Comparison of ENCODE assay signal across 8 mouse cellular contexts in genomic region chr14:21523234-21523633, GRCm38 (mm10). TPM values are rescaled to one million over a fixed set of nuclear protein-coding genes. Genes with fewer than 3 reads are reported as not detected.
DNase-seq lines count a peak whose midpoint lies in the region; ATAC-seq and TF ChIP-seq lines count a peak whose summit lies in the region.

No protein-coding gene starts in this region.

- no peak for TF ChIP-seq CTCF in lung, postnatal 0 days (IDR thresholded peaks at IDR 0.05)
- TF ChIP-seq CTCF in midbrain, postnatal 0 days (IDR thresholded peaks at IDR 0.05), result no peak

- ATAC-seq in hindbrain, embryonic 16.5 days, result no peak
- no peak for ATAC-seq in hindbrain, embryonic 14.5 days (ENCODE audit: low FRiP score)
- peak; percentile 37 for ATAC-seq in lung, postnatal 0 days
- no peak for ATAC-seq in midbrain, postnatal 0 days (ENCODE audit: low FRiP score)

- no peak overlapping the region; the same call in 1 of the 2 replicates for H3K27ac ChIP-seq in hindbrain, embryonic 16.5 days (ENCODE audit: low read depth, low read length)
- no peak overlapping the region for H3K27ac ChIP-seq in hindbrain, embryonic 14.5 days
- peak overlapping the region; percentile 60 for H3K27ac ChIP-seq in heart, embryonic 10.5 days
- H3K27ac ChIP-seq in lung, postnatal 0 days (ENCODE audit: low read length), result peak overlapping the region; percentile 51
- no peak overlapping the region for H3K27ac ChIP-seq in midbrain, postnatal 0 days (ENCODE audit: low read depth, low read length)

- no peaks in the 10 kb centered on the region for H3K9me3 ChIP-seq in hindbrain, embryonic 16.5 days (ENCODE audit: control insufficient read depth, low read length)
- no peaks in the 10 kb centered on the region for H3K9me3 ChIP-seq in hindbrain, embryonic 14.5 days (ENCODE audit: control insufficient read depth, low read length)
- no peaks in the 10 kb centered on the region for H3K9me3 ChIP-seq in heart, embryonic 10.5 days
- H3K9me3 ChIP-seq in lung, postnatal 0 days (ENCODE audit: low read length), result no peaks in the 10 kb centered on the region
- H3K9me3 ChIP-seq in midbrain, postnatal 0 days (ENCODE audit: low read length), result no peaks in the 10 kb centered on the region

- H3K9ac ChIP-seq in hindbrain, embryonic 16.5 days (ENCODE audit: low read depth, low read length), result peak overlapping the region; percentile 13; the same call in 1 of the 2 replicates
- H3K9ac ChIP-seq in hindbrain, embryonic 14.5 days, result no peak overlapping the region
- no peak overlapping the region for H3K9ac ChIP-seq in lung, postnatal 0 days (replicated peaks; ENCODE audit: low read depth)
- H3K9ac ChIP-seq in midbrain, postnatal 0 days (replicated peaks; ENCODE audit: low read length, poor library complexity, severe bottlenecking), result no peak overlapping the region

- no peak overlapping the region for H3K4me3 ChIP-seq in hindbrain, embryonic 16.5 days (ENCODE audit: low read length)
- H3K4me3 ChIP-seq in hindbrain, embryonic 14.5 days (replicated peaks; ENCODE audit: low read length), result no peak overlapping the region
- H3K4me3 ChIP-seq in heart, embryonic 10.5 days, result no peak overlapping the region
- H3K4me3 ChIP-seq in lung, postnatal 0 days (ENCODE audit: low read depth, low read length), result no peak overlapping the region
- no peak overlapping the region for H3K4me3 ChIP-seq in midbrain, postnatal 0 days (ENCODE audit: low read depth, low read length)

- 0 out of 2 replicates have a peak, but pooled peaks have one; percentile 11 for TF ChIP-seq EP300 in lung, postnatal 0 days (IDR thresholded peaks at IDR 0.05)

- peak overlapping the region; percentile 17; the same call in 1 of the 2 replicates for H3K4me2 ChIP-seq in hindbrain, embryonic 16.5 days (ENCODE audit: low read length)
- H3K4me2 ChIP-seq in hindbrain, embryonic 14.5 days (replicated peaks), result no peak overlapping the region
- H3K4me2 ChIP-seq in lung, postnatal 0 days (replicated peaks; ENCODE audit: low read depth, low read length), result no peak overlapping the region
- H3K4me2 ChIP-seq in midbrain, postnatal 0 days (ENCODE audit: low read depth, low read length, poor library complexity, severe bottlenecking), result no peak overlapping the region

- H3K36me3 ChIP-seq in hindbrain, embryonic 16.5 days (ENCODE audit: control insufficient read depth, insufficient read depth, low read length), result no peaks in the 10 kb centered on the region
- H3K36me3 ChIP-seq in hindbrain, embryonic 14.5 days (replicated peaks; ENCODE audit: control insufficient read depth, insufficient read depth), result peaks cover 6% of the 10 kb centered on the region
- no peaks in the 10 kb centered on the region for H3K36me3 ChIP-seq in heart, embryonic 10.5 days
- no peaks in the 10 kb centered on the region for H3K36me3 ChIP-seq in lung, postnatal 0 days (ENCODE audit: insufficient read depth, low read length)
- no peaks in the 10 kb centered on the region for H3K36me3 ChIP-seq in midbrain, postnatal 0 days (ENCODE audit: insufficient read depth, low read length)

- WGBS in hindbrain, embryonic 16.5 days, result 56% methylated on average over 9 of the region's 9 CpGs
- 66% methylated on average over 9 of the region's 9 CpGs for WGBS in hindbrain, embryonic 14.5 days
- WGBS in heart, embryonic 10.5 days, result 55% methylated on average over 9 of the region's 9 CpGs
- 31% methylated on average over 9 of the region's 9 CpGs for WGBS in lung, postnatal 0 days
- 40% methylated on average over 9 of the region's 9 CpGs for WGBS in midbrain, postnatal 0 days

- H3K27me3 ChIP-seq in hindbrain, embryonic 16.5 days (replicated peaks; ENCODE audit: control insufficient read depth, insufficient read depth, low read length), result no peaks in the 10 kb centered on the region
- H3K27me3 ChIP-seq in hindbrain, embryonic 14.5 days (ENCODE audit: control insufficient read depth, insufficient read depth, low read length), result no peaks in the 10 kb centered on the region
- H3K27me3 ChIP-seq in heart, embryonic 10.5 days (ENCODE audit: insufficient read depth, poor library complexity, severe bottlenecking), result no peaks in the 10 kb centered on the region
- no peaks in the 10 kb centered on the region for H3K27me3 ChIP-seq in lung, postnatal 0 days (replicated peaks; ENCODE audit: insufficient read depth, low read length)
- no peaks in the 10 kb centered on the region for H3K27me3 ChIP-seq in midbrain, postnatal 0 days (ENCODE audit: insufficient read depth, low read length)

- H3K4me1 ChIP-seq in hindbrain, embryonic 16.5 days (ENCODE audit: control insufficient read depth, insufficient read depth, low read depth, low read length), result peaks cover 20% of the 10 kb centered on the region
- H3K4me1 ChIP-seq in hindbrain, embryonic 14.5 days (replicated peaks; ENCODE audit: control insufficient read depth, insufficient read depth, low read length), result peaks cover 21% of the 10 kb centered on the region
- H3K4me1 ChIP-seq in heart, embryonic 10.5 days, result peaks cover 51% of the 10 kb centered on the region
- peaks cover 13% of the 10 kb centered on the region; the same call in 1 of the 2 replicates for H3K4me1 ChIP-seq in lung, postnatal 0 days (ENCODE audit: insufficient read depth, low read depth, low read length)
- peaks cover 26% of the 10 kb centered on the region for H3K4me1 ChIP-seq in midbrain, postnatal 0 days (ENCODE audit: insufficient read depth, low read length)

- intact Hi-C loops in left cerebral cortex, postnatal 36 days (cut with DNase I), result loop anchor here (5.0 kb wide), 1 partner anchor 89 kb away; no protein-coding TSS in a partner anchor

- no peak for DNase-seq in hindbrain, embryonic 14.5 days (ENCODE audit: low spot score)
- peak; percentile 13 for DNase-seq in Muller cell, postnatal 12 days (ENCODE audit: inconsistent ontology term)
- DNase-seq in heart, embryonic 10.5 days (ENCODE audit: low spot score), result no peak
- DNase-seq in lung, postnatal 0 days (ENCODE audit: low spot score), result peak; percentile 57
- no peak for DNase-seq in urinary bladder, adult 18-20 months (ENCODE audit: low spot score in 2 of 2)
- no peak for DNase-seq in left cerebral cortex, postnatal 36 days (ENCODE audit: low spot score in 2 of 2)
- DNase-seq in midbrain, postnatal 0 days (ENCODE audit: low spot score), result no peak

RNA-seq across cellular contexts. Expression of gene Kat6b, which starts 42.0 kb away (rescaled TPM):
- polyA plus RNA-seq in hindbrain, embryonic 16.5 days (2015; fragmentation: Nextera tagmentation; extraction: Ambion mirVana), result 14.2 and 16.0 TPM in 2 replicates
- 24.4 and 25.7 TPM in 2 replicates for polyA plus RNA-seq in hindbrain, embryonic 14.5 days (2014; fragmentation: Nextera tagmentation; extraction: Ambion mirVana)
- polyA plus RNA-seq in heart, embryonic 10.5 days (2016; fragmentation: Nextera tagmentation; extraction: Ambion mirVana), result 9.3 and 11.1 TPM in 2 replicates
- polyA plus RNA-seq in lung, postnatal 0 days (2015; fragmentation: Nextera tagmentation; extraction: Ambion mirVana), result 5.3 and 6.1 TPM in 2 replicates
- 100 to 1,000 TPM; 107 to 111 TPM for total RNA-seq in left cerebral cortex, postnatal 36 days (2021)
- 23.1 and 34.0 TPM in 2 replicates for total RNA-seq in midbrain, postnatal 0 days (2014; rRNA removed)
- polyA plus RNA-seq in midbrain, postnatal 0 days (2015; fragmentation: Nextera tagmentation; extraction: Ambion mirVana), result 13.9 and 15.2 TPM in 2 replicates

Comparison
In these comparisons a context has a peak if more than half of its experiments do, and no peak if none do; other contexts are left out.
1. H3K27ac ChIP-seq: peak in heart, embryonic 10.5 days (single experiment) and lung, postnatal 0 days (single experiment); none in hindbrain, embryonic 16.5 days (single experiment), hindbrain, embryonic 14.5 days (single experiment) and midbrain, postnatal 0 days (single experiment).
2. DNase-seq: peak in Muller cell, postnatal 12 days (single experiment) and lung, postnatal 0 days (single experiment); none in hindbrain, embryonic 14.5 days (single experiment), heart, embryonic 10.5 days (single experiment), urinary bladder, adult 18-20 months (0 of 2), left cerebral cortex, postnatal 36 days (0 of 2) and midbrain, postnatal 0 days (single experiment).